In the genomic region with DNA sequence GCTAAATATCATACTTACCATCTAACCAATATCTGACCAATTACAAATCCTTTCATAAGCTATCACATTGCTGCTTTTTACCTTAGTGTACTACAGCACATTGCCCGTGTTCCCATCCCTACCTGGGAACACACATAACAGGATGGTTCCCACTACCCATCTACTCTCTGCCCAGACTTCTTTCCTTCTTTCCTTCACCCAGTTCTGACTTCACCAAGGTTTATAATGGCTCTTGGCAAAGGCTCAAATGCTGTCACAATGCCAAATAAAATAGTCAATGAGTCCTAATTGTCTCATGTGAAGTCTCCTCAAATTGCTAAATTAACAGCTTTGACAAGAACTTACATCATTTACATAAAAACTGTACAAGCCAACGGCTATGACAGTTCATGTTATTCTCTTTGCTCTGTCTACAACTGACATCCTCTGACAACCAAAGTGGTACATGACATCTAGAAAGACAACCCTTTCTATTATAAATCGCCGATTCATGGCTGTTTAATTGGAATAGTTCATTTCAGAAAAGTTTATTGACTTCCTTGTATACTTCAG, we compare ENCODE assay signal across 21 mouse cellular contexts.
"Had no signal": no experiment of that assay in that cellular context is flagged by ENCODE, and none has a peak within 500 bp of the region (broad histone marks: within the 10 kb centered on the region; RNA-seq: fewer than 3 reads in every experiment).

No protein-coding gene starts in this region.

- H3K9ac ChIP-seq: lung, embryonic 15.5 days; neural tube, embryonic 13.5 days; neural tube, embryonic 15.5 days had no signal

- H3K4me1 ChIP-seq: lung, embryonic 15.5 days; neural tube, embryonic 13.5 days; neural tube, embryonic 15.5 days had no signal

- H3K36me3 ChIP-seq: lung, embryonic 15.5 days; neural tube, embryonic 13.5 days; neural tube, embryonic 15.5 days had no signal

- ATAC-seq: lung, postnatal 0 days; midbrain, embryonic 16.5 days had no signal

- H3K27ac ChIP-seq: lung, embryonic 15.5 days; macrophage; neural tube, embryonic 13.5 days; neural tube, embryonic 15.5 days had no signal

- H3K4me2 ChIP-seq: lung, embryonic 15.5 days; midbrain, embryonic 11.5 days; neural tube, embryonic 13.5 days; neural tube, embryonic 15.5 days had no signal

- H3K4me3 ChIP-seq: lung, embryonic 15.5 days; megakaryocyte, embryonic 14.5 days; myocyte; neural tube, embryonic 13.5 days; neural tube, embryonic 15.5 days had no signal

- H3K27me3 ChIP-seq: lung, embryonic 15.5 days; megakaryocyte, embryonic 14.5 days; neural tube, embryonic 13.5 days; neural tube, embryonic 15.5 days had no signal

- H3K9me3 ChIP-seq: neural tube, embryonic 15.5 days had no signal

- DNase-seq: lung, adult 2 months; lung, postnatal 14 days; lung, postnatal 36 days; midbrain, embryonic 14.5 days; retina, postnatal 1 day; right cerebral cortex, adult 18-20 months; right cerebral cortex, postnatal 25 days; right cerebral cortex, postnatal 4 days; spleen, adult 18-20 months; thymus, adult 18-20 months; thymus, postnatal 14 days; thymus, postnatal 36 days had no signal
